Mouse (Mus musculus) G1E-ER4 (cell line): ENCODE results near the gene Slc31a1. TPM values are rescaled to one million over a fixed set of nuclear protein-coding genes. Genes with fewer than 3 reads are reported as not detected.

Experiments
- GATA1 ChIP-seq: IDR thresholded peaks from one replicate; pipeline ENCODE4 v1.8.0; 2012; ENCODE audit warnings: low read length, inconsistent platforms
- polyA plus RNA-seq: library from polyadenylated mRNA; stranded (reverse); fragments of >175 nt; gene quantifications from 2 replicates; pipeline ENCODE4 v1.2.3, GENCODE M21; 2012

Gene Slc31a1
- polyA plus RNA-seq, 1 experiment = 3.4 TPM

GRCm38 (mm10) chr4:62411606-62412005 is 51.1 kb downstream of the Slc31a1 start:
- no peak for TF ChIP-seq GATA1

- no peak for TF ChIP-seq GATA1
Measured at GRCm38 (mm10) chr4:62418448-62418847, 57.9 kb downstream of the Slc31a1 start.

GRCm38 (mm10) chr4:62419091-62419490 is 58.6 kb downstream of the Slc31a1 start:
- no peak for TF ChIP-seq GATA1

- TF ChIP-seq GATA1 = no peak
Measured at GRCm38 (mm10) chr4:62425891-62426290, 65.4 kb downstream of the Slc31a1 start.

- TF ChIP-seq GATA1 = no peak
Measured at GRCm38 (mm10) chr4:62427978-62428758, 67.6 kb downstream of the Slc31a1 start.

GRCm38 (mm10) chr4:62429616-62430015 is 69.1 kb downstream of the Slc31a1 start:
- TF ChIP-seq GATA1 = no peak

- TF ChIP-seq GATA1 = no peak
Measured at GRCm38 (mm10) chr4:62430678-62431077, 70.2 kb downstream of the Slc31a1 start.

- TF ChIP-seq GATA1 = no peak
Measured at GRCm38 (mm10) chr4:62431522-62431921, 71.0 kb downstream of the Slc31a1 start.

- TF ChIP-seq GATA1 = no peak
Measured at GRCm38 (mm10) chr4:62433939-62434870, 73.7 kb downstream of the Slc31a1 start.

- no peak for TF ChIP-seq GATA1
Measured at GRCm38 (mm10) chr4:62435081-62435480, 74.6 kb downstream of the Slc31a1 start, which contains the start of gene Rnf183. Gene Rnf183, minus strand, starts transcription at chr4:62435252.

GRCm38 (mm10) chr4:62437256-62437778 is 76.8 kb downstream of the Slc31a1 start:
- no peak for TF ChIP-seq GATA1

- no peak for TF ChIP-seq GATA1
Measured at GRCm38 (mm10) chr4:62437871-62438270, 77.3 kb downstream of the Slc31a1 start.

GRCm38 (mm10) chr4:62439793-62440192 is 79.3 kb downstream of the Slc31a1 start:
- no peak for TF ChIP-seq GATA1

GRCm38 (mm10) chr4:62440544-62440943 is 80.0 kb downstream of the Slc31a1 start:
- no peak for TF ChIP-seq GATA1

GRCm38 (mm10) chr4:62440986-62441385 is 80.5 kb downstream of the Slc31a1 start:
- no peak for TF ChIP-seq GATA1

Other genes starting within 250 kb of the Slc31a1 start
- not detected in 2 replicates for gene Mup21, start 209.9 kb upstream of the Slc31a1 start, polyA plus RNA-seq
- not detected in 2 replicates for gene Zfp37, start 129.7 kb upstream of the Slc31a1 start, polyA plus RNA-seq
- gene Slc31a2, start 98.2 kb upstream of the Slc31a1 start, polyA plus RNA-seq = 0.11 and 0.18 TPM in 2 replicates
- gene Fkbp15, start 179 bp upstream of the Slc31a1 start, polyA plus RNA-seq = 15.9 and 16.5 TPM in 2 replicates
- 7.5 and 50.0 TPM in 2 replicates for gene Cdc26, start 47.9 kb downstream of the Slc31a1 start, polyA plus RNA-seq
- 1.9 and 3.8 TPM in 2 replicates for gene Prpf4, start 48.1 kb downstream of the Slc31a1 start, polyA plus RNA-seq
- not detected in 2 replicates for gene Rnf183, start 74.5 kb downstream of the Slc31a1 start, polyA plus RNA-seq
- 0.30 and 0.59 TPM in 2 replicates for gene Wdr31, start 110.2 kb downstream of the Slc31a1 start, polyA plus RNA-seq
- gene Bspry, start 119.3 kb downstream of the Slc31a1 start, polyA plus RNA-seq = 0.03 TPM in 1 of 2 replicates, not detected in the other
- gene Hdhd3, start 142.7 kb downstream of the Slc31a1 start, polyA plus RNA-seq = 3.7 and 5.4 TPM in 2 replicates
- gene Alad, start 159.2 kb downstream of the Slc31a1 start, polyA plus RNA-seq = 478 and 558 TPM in 2 replicates
- gene Pole3, start 164.3 kb downstream of the Slc31a1 start, polyA plus RNA-seq = 45.1 and 53.6 TPM in 2 replicates
- gene 4933430I17Rik, start 164.6 kb downstream of the Slc31a1 start, polyA plus RNA-seq = not detected in 2 replicates
- not detected in 2 replicates for gene Rgs3, start 199.1 kb downstream of the Slc31a1 start, polyA plus RNA-seq